Comparison of ENCODE assay signal across 8 mouse cellular contexts in the genomic region with DNA sequence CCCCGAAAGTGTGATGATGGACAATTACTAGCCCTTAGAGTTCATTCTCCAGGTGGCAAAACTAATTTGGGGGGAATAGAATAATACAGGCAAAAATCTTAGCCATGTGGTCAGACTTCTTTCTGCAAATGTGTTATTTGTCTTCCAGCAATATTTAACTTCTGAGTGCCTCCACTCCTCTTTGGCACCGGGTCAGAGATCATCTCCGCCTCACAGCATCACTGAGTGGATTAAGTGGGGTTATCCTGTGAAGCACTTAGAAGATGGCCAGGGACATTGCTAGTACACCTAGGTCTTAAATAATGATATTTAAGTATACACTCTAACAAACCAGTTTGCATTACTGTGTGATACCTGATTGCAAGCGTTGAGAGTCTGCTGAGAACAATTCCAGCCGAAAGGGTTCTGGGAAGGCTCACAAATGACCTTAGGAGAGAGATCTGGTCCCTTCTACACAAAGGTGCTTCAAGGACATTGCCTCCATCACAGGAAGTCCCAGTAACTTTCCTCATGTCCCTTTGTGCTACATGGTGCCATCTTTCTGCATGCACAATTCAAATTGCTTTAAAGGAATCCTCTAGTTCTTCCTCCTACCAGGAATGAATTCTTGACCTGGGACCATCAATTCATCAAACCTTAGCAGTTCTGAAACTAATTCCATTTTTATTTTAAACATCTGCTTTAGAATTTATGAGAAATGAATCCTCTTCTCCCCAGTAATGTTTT.
DNase-seq lines count a peak whose midpoint lies in the region; ATAC-seq lines count a peak whose summit lies in the region.

No protein-coding gene starts in this region.

- DNase-seq in heart, postnatal 4 days: no peak
- peak; percentile 66 for DNase-seq in kidney, postnatal 10 days
- DNase-seq in urinary bladder, postnatal 14 days (ENCODE audit: low spot score): no peak
- DNase-seq in left cerebral cortex, postnatal 4 days: no peak
- DNase-seq in right cerebral cortex, adult 18-20 months: no peak

- H3K4me3 ChIP-seq in heart, embryonic 15.5 days: peak overlapping the region; percentile 60
- peak overlapping the region; percentile 59 for H3K4me3 ChIP-seq in forebrain, embryonic 15.5 days
- H3K4me3 ChIP-seq in neural tube, embryonic 13.5 days: peak overlapping the region; percentile 52

- H3K9ac ChIP-seq in heart, embryonic 15.5 days: no peak overlapping the region
- H3K9ac ChIP-seq in forebrain, embryonic 15.5 days (replicated peaks): peak overlapping the region; percentile 72
- H3K9ac ChIP-seq in neural tube, embryonic 13.5 days: peak overlapping the region; percentile 80; the same call in 1 of the 2 replicates

- intact Hi-C loops in left cerebral cortex, postnatal 4 days (cut with DNase I): loop anchor here (5.0 kb wide), 1 partner anchor 82 kb away; no protein-coding TSS in a partner anchor

- no peak for ATAC-seq in heart, embryonic 15.5 days (replicated peaks; ENCODE audit: insufficient number of reproducible peaks, insufficient read depth, low FRiP score, low read depth)
- ATAC-seq in forebrain, embryonic 15.5 days (replicated peaks): no peak
- no peak for ATAC-seq in neural tube, embryonic 13.5 days (ENCODE audit: low read depth)

- H3K4me1 ChIP-seq in heart, embryonic 15.5 days (replicated peaks): peaks cover 2% of the 10 kb centered on the region; the same call in 1 of the 2 replicates
- H3K4me1 ChIP-seq in forebrain, embryonic 15.5 days: peaks cover 35% of the 10 kb centered on the region
- peaks cover 27% of the 10 kb centered on the region for H3K4me1 ChIP-seq in neural tube, embryonic 13.5 days (replicated peaks)

- WGBS in heart, embryonic 15.5 days: 66% methylated on average over 5 of the region's 5 CpGs
- 69% methylated on average over 5 of the region's 5 CpGs for WGBS in forebrain, embryonic 15.5 days
- WGBS in neural tube, embryonic 13.5 days: 65% methylated on average over 5 of the region's 5 CpGs

- no peaks in the 10 kb centered on the region for H3K36me3 ChIP-seq in heart, embryonic 15.5 days
- no peaks in the 10 kb centered on the region for H3K36me3 ChIP-seq in forebrain, embryonic 15.5 days
- no peaks in the 10 kb centered on the region for H3K36me3 ChIP-seq in neural tube, embryonic 13.5 days

- no peaks in the 10 kb centered on the region for H3K27me3 ChIP-seq in heart, embryonic 15.5 days
- no peaks in the 10 kb centered on the region for H3K27me3 ChIP-seq in forebrain, embryonic 15.5 days
- H3K27me3 ChIP-seq in neural tube, embryonic 13.5 days: no peaks in the 10 kb centered on the region

- H3K27ac ChIP-seq in heart, embryonic 15.5 days: peak overlapping the region; percentile 86
- peak overlapping the region; percentile 96 for H3K27ac ChIP-seq in forebrain, embryonic 15.5 days (replicated peaks)
- H3K27ac ChIP-seq in neural tube, embryonic 13.5 days (replicated peaks): peak overlapping the region; percentile 92

- H3K9me3 ChIP-seq in heart, embryonic 15.5 days (replicated peaks): no peaks in the 10 kb centered on the region
- H3K9me3 ChIP-seq in forebrain, embryonic 15.5 days: no peaks in the 10 kb centered on the region
- H3K9me3 ChIP-seq in neural tube, embryonic 13.5 days: no peaks in the 10 kb centered on the region

- H3K4me2 ChIP-seq in heart, embryonic 15.5 days: peak overlapping the region; percentile 89
- H3K4me2 ChIP-seq in forebrain, embryonic 15.5 days (replicated peaks): peak overlapping the region; percentile 69
- H3K4me2 ChIP-seq in neural tube, embryonic 13.5 days: peak overlapping the region; percentile 73
